Mouse (Mus musculus): ENCODE measurements around the gene Kcnc2. TPM values are rescaled to one million over a fixed set of nuclear protein-coding genes. Genes with fewer than 3 reads are reported as not detected.
"Not testable (repeated sequence)": the region's sequence is repeated elsewhere in the genome, so short reads cannot be mapped to it uniquely, and the experiment has no call there.

Gene Kcnc2
- polyA plus RNA-seq (2017; shearing (Covaris generic)): under 1 TPM in 1 of 3 experiments, not detected in 2; 0.27 TPM

DNA sequence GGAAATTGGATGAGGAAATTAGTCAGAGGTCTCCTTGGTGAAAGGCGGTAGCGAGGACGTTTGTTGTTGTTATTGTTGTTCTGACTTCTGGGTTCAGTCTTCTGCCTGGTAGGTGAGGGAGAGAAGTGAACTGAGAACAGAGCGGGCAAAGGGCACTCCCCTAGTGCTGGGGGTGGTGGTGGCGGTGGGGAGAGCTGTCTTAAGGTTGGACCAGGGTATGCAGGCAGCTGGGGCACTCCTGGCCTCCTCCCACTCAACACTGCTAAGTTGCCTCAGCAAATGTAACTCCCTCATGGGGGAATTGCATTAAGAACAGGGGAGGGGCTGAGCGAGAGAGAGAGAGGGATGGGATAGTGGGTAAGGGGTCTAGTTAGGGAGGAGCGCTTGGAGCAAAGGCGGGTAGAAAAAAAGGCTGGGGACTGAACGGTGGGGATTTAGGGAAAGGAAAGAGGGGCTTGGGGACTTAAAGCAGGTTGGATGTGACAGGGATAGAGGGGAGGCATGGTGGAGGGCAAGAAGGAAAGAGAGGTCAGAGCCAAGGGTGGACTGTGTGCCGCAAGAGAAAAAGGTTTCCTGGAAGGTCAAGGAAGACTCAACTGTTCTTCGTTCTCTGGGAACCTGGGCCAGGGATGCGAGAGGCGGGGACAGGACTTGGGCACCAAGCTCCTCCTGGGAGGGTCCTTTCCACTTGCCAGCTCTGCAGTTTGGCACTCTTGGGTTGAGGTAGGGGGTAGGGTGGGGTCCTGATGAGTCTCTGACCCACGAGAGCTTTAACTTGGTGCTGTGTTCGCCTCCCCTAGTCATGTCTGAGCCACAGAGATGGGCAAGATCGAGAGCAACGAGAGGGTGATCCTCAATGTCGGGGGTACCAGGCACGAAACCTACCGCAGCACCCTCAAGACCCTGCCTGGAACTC, at the start of gene Kcnc2:
Gene Kcnc2 (plus strand): TSS at position 235 of the 916 bp plus-strand sequence.
- no peak for ATAC-seq

DNA sequence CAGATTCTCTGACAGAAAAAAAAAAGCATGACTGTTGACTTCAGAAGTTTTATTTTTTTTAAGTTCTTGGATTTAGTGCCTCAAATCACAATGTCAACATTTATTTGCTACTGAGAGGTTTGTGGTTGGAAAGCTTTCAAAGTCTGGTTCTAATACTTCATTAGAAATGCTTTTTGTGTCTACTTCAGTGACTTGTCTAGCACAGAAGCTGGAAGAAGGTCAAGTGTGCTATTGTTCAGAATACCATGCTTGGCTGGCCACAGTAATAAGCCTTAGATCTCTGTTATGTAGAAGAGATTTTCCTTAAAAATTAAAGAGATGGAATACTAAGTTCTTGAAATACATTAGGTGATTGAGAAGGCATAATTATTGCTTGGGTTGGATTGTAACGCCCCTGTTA, 43.8 kb upstream of the Kcnc2 start:
- no peak for ATAC-seq

DNA sequence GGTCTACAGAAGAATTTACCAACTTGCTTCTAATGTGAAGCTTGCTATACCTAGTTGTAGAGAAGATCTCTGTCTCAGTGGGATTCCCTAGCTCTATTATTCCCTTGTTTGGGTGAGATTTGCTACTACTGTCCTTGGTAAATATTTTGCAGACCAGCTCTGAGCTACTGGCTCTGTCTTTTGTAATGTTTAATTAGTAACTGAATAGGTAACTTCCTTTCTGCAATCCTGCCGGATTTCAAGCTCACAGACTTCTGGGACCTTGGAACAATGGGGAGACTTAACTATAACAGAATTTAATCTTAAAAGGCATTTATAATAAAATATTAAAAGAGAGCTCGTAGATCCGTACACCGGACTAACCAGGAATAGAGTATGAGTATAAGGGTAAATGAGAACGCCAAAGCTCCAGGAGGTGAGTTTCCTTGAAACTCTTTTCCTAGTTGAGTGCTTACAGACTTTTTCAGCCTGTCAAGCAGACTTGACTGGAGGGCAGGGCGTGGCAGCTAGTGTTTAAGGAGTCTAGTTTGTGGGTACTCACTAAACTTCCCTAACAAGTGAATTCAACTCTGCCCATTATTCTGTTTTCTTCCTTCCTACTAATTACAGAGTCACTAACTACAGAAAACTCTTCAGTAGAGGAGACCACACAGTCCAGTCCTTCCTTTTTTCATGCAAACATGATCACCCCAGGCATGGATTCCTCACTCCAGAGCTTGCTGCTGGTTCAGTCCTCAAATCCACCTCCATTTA, 41.7 kb upstream of the Kcnc2 start:
- not testable (repeated sequence) for ATAC-seq

DNA sequence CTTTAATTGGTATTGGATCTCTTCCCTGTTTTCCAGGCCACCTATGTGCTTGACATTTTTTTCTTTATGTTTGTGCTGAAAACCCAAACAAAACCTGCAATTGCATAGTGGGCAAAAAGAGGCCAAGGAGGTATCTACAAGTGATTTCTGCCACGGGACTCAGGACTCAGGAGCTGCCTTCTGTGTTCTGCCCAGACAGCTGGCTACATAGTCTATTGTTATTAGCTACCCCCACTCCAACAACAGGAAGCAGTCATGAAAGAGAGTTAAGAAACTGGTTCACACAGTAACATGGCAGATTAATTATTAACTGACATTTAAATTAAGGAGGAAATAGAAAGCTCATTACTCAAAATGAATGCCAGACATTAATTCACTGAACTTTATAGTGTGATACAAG, 38.2 kb upstream of the Kcnc2 start:
- ATAC-seq: not testable (repeated sequence)

DNA sequence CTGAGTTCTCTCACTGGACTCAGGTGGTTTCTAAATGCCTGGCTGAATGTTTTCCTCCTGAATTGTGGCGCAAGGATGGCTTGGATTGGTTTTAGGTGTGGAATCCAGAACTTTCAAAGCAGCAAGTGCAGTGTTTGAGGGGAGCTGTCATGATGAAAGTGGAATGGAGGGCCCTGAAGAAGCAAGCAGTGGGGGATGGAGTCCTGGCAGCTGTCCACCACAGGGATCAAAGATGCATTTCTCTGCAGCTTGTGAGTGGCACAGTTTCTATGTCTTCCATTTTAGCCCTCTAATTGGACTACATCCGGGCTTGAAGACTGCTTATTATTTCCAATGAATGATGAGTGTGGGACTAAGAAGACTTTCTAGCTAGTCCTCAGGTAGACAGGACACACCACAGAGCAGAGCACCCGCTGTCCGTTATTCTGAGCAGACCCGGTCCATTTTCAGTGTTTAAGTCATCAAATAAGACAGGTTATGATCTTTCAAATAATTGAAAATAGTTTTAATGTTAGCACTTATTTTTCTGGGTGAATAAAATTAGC, 35.5 kb upstream of the Kcnc2 start:
- ATAC-seq: not testable (repeated sequence)

DNA sequence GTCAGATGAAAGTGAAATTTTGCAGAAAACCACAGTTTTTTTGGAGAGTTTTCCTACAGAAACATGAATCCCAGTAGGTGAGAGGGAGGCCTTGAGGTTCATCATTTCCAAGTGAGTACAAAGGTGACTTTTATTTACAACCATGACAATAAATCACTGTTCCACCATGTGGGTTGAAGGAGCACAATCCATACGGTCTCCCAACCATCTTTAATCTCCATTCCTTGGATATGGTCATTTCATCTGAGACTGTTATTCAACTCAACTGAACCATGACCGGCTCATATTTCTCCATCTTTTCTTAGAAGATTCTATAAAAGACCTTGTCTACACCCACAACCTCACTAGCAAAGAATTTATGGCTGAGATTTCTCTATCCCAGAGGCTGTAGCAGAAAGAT, 22.6 kb upstream of the Kcnc2 start:
- no peak for ATAC-seq

DNA sequence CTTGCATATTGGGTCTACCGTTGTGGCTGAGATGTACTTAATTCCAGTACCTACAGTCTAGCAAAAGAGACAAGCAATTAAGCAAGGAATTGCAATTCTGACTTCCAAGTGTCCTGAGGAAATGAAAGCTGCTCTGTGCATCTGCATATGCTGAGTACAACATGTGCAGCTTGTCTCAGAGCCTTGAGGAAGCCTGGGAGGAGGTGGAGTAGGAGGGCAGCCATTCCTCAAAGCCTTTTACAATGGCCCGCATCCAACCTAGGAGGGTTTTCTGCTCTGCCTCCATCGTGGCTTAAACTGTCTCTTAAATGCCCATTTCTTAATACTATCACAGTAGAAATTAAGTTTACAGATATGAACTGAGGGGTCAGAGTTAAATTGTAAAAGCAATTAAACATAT, 7.5 kb upstream of the Kcnc2 start:
- no peak for ATAC-seq

DNA sequence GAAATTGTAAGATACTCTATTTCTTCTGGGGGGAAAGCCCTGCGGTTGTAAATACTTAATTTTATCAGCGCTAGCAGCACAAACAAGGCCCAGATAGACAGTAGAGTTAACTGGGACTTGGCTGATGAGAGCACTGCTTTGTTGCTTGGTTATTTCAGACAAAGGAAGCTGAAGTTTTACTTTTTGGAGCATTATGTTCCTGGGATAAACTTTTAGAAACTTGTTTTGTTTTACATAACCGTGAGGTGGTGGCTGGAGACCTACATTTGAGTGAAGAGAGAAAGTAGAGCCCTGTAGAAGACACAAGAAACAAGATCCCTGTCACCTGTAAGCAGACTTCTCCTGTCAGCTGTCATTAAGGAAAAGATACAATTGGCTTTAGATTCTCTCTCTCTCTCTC, 1.4 kb upstream of the Kcnc2 start:
- no peak for ATAC-seq

GRCm38 (mm10) chr10:112269939-112270781, 761 bp upstream of the Kcnc2 start:
- no peak for ATAC-seq

- ATAC-seq: no peak
Measured at GRCm38 (mm10) chr10:112271803-112272165, 863 bp downstream of the Kcnc2 start.

GRCm38 (mm10) chr10:112272171-112272570, 1.2 kb downstream of the Kcnc2 start:
- no peak for ATAC-seq

DNA sequence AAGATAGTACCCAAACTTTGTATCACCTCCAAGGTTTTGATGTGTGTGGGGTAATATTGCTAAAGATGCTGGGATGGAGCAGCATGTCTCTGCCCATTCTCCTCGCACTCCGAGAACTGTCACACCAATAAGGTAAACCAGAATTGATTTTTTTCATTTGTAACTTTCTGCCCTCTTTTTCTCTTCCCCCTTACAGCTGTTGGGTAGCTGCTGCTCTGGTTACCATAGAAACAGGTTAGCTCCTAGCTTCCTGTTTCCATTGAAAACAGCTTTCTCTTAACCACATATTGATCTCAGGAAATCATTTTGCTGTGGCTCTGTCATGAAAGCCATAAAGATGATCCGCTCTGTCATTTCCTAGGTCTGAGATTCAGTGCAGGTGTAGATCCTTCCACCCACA, 7.1 kb downstream of the Kcnc2 start:
- no peak for ATAC-seq

GRCm38 (mm10) chr10:112315136-112315535, 44.2 kb downstream of the Kcnc2 start:
- no peak for ATAC-seq

- ATAC-seq: no peak
Measured at GRCm38 (mm10) chr10:112317783-112318182, 46.9 kb downstream of the Kcnc2 start.

DNA sequence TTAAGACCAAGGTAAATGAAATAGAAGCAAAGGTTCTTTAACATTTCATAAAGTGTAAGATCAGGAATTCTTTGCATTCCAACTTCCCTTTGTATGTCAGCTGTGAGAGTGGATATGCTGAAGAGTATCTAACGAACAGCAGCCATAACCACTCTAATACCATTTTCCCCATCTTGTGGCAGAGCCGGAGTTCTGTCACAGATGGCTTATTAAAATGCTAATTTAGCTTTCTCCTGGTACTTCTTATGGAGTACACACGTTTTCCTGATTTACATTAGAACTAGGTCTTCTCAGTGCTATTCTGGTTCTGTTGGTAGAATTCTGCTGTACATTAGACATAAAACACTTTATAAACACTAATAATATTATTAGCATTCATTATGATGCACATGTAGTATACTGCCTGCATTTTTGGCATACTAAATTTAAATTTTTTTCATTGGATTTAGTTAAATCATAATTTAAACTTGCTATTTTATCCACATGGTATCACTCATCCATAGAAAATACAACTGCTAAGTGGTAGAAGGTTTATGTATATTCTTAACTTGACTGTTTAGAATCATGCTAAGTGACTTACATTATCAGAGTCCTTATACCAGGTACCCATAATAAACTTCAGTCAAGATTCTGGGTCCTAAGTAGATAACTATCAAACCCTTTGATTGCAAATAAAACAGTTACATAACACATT, 86.9 kb downstream of the Kcnc2 start:
- ATAC-seq: no peak

GRCm38 (mm10) chr10:112358363-112358704, 87.4 kb downstream of the Kcnc2 start:
- no peak for ATAC-seq

DNA sequence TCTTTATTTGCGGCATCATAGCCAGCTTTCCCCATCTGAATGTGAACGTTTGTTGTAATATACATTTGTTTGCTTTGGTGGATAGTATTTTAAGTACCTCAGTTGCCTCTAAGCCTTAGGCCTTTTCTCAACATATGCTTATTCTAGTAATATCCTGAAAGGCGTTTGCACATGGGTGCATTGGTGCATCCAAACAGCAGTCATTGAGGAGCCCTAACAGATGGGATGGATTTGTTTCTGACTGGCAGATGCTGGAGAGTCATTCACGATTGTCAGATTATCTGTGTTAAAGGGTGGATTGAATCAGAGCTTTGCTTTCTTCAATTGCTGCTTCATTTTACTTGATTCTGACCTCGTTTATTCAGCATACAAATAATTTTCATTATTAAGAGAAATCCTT, 89.8 kb downstream of the Kcnc2 start:
- no peak for ATAC-seq

GRCm38 (mm10) chr10:112368369-112368768, 97.4 kb downstream of the Kcnc2 start:
- ATAC-seq: no peak

DNA sequence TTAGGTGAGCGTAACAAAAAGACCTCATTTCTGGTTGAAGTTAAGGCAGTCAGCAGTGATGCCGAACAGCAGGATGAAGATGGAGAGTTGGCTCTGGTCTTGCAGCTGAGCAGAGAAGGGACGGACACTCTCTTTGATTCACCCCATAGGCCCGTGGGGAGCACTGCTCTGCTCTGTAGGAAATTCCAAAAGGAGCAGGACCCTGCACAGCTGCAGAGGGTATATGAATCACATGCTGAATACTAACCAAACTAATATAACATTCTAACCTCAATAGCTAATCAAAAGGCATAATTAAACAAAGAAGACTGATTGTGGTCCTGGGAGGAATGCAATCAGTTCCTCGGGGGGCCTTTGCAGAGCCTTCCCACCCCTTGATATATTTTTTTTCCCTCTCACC, 106.2 kb downstream of the Kcnc2 start:
- no peak for ATAC-seq

DNA sequence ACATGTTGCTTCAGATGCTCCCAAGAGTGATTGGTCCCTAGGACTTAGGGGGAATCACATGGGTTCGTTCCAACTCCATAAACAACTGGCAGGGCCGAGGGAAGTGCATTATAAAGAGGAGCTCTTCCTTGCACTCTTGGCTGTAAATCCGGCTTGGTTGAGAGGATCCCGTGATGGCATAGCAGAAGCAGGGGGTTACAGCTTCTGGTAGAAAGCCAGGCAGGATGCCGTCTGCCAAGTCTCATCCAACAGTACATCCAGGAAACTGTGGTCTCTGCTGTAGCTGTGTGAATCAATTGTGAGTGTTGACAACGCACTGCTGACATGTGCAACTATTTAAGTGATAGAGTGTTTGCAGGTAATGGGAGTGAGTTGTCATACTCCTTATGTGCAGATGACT, 107.5 kb downstream of the Kcnc2 start:
- ATAC-seq: no peak

DNA sequence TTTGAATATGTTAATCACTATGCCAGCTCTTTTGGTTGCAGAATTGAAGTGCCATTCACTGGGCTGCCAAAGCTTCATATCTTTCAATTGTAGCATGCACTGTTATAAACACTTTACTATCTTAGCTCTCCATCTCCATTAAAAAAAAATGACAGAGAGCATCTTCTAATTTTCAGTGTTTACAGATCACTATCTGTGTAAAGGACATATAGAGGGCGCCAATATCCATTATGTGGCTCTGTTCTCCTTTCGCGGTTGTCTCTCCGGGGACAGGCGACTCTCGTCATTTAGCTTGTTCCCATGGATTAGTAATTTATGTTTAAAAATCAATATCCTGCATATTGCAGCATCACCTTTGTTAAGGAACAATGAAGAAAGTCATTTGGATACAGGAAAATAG, 109.7 kb downstream of the Kcnc2 start:
- no peak for ATAC-seq

DNA sequence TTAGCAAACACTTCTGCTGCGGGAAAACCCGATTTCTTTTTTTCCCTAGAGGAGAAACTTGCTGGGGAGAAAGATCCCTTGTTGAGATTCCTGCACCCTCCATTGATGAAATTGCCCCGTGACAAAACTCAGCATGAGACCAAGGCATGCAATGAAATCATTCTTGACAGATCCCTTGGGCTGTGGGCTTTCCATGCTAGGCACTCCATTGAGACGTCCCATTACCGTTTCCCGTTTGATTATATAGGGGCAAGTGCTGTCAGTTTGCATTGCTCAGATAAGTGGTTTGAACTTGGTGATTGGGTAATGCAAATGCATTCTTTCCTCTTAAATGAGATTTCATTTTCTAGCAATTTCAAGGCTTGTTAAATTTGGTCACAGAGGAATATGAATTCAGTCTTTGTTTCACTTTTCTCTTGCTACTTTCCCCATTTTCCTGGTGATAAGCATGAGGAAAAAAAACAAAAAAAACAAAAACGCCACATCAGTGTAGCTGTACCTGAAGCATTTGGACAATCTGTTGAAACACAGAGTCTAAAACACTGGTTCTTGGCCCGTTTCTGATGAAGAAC, 123.6 kb downstream of the Kcnc2 start:
- no peak for ATAC-seq
